Mouse (Mus musculus) embryonic facial prominence, embryonic 15.5 days (tissue): ENCODE measurements at regions not wholly inside any gene's neighbourhood (a gene's known extent, or its start where the extent isn't known, plus 50 kb on each side); places are given as distances from the start of the nearest gene placed in this dataset.

Experiments used
- ATAC-seq: fragments of 200-750 bp; cut with Nextera tagmentation; 2 replicates; pipeline ENCODE4 v1.8.0; 2017; ENCODE audit warnings: low read depth, moderate TSS enrichment; ENCODE audit not compliant: insufficient number of reproducible peaks, low FRiP score, low TSS enrichment
- H3K27ac ChIP-seq: fragments of 300-500 bp; sonication (generic); replicated peaks from 2 replicates; pipeline ENCODE4 v1.5.1; 2015; ENCODE audit warnings: mild to moderate bottlenecking, inconsistent platforms
- H3K27me3 ChIP-seq: fragments of 300-500 bp; sonication (generic); 2 replicates; pipeline ENCODE4 v1.6.1; 2015; ENCODE audit warnings: inconsistent platforms
- H3K36me3 ChIP-seq: fragments of 300-500 bp; sonication (generic); 2 replicates; pipeline ENCODE4 v1.6.1; 2015; ENCODE audit warnings: mild to moderate bottlenecking, inconsistent platforms
- H3K4me1 ChIP-seq: fragments of 300-500 bp; sonication (generic); 2 replicates; pipeline ENCODE4 v1.6.1; 2015; ENCODE audit warnings: inconsistent platforms
- H3K4me2 ChIP-seq: fragments of 300-500 bp; sonication (generic); replicated peaks from 2 replicates; pipeline ENCODE4 v1.6.1; 2015; ENCODE audit warnings: mild to moderate bottlenecking, inconsistent platforms
- H3K4me3 ChIP-seq: fragments of 300-500 bp; sonication (generic); replicated peaks from 2 replicates; pipeline ENCODE4 v1.5.1; 2015; ENCODE audit warnings: mild to moderate bottlenecking, inconsistent platforms
- H3K9ac ChIP-seq: fragments of 300-500 bp; sonication (generic); 2 replicates; pipeline ENCODE4 v1.6.1; 2015; ENCODE audit warnings: inconsistent platforms
- H3K9me3 ChIP-seq: fragments of 300-500 bp; sonication (generic); replicated peaks from 2 replicates; pipeline ENCODE4 v1.6.1; 2016; ENCODE audit warnings: inconsistent platforms
- WGBS: fragments of 180-500 bp; shearing (Covaris S2); methylation state at CpG from one replicate; pipeline ENCODE4 v1.1.7; 2015; 5-methylcytosine and 5-hydroxymethylcytosine counted together

- 84% methylated on average over 3 of the region's 3 CpGs for WGBS
- no peaks in the 10 kb centered on the region for H3K4me1 ChIP-seq
- H3K27me3 ChIP-seq = no peaks in the 10 kb centered on the region
- no peak overlapping the region for H3K9ac ChIP-seq
- H3K4me3 ChIP-seq = no peak overlapping the region
- no peak overlapping the region for H3K4me2 ChIP-seq
- no peaks in the 10 kb centered on the region for H3K9me3 ChIP-seq
- no peak for ATAC-seq
- no peak overlapping the region for H3K27ac ChIP-seq
- H3K36me3 ChIP-seq = no peaks in the 10 kb centered on the region
Observed at GRCm38 (mm10) chr1:137086766-137087165, 126.5 kb upstream of the Nr5a2 start.

GRCm38 (mm10) chr1:137083500-137083899, 123.3 kb upstream of the Nr5a2 start:
- no peak overlapping the region for H3K9ac ChIP-seq
- H3K9me3 ChIP-seq = no peaks in the 10 kb centered on the region
- no peak overlapping the region for H3K4me2 ChIP-seq
- H3K27ac ChIP-seq = no peak overlapping the region
- H3K27me3 ChIP-seq = no peaks in the 10 kb centered on the region
- no peak overlapping the region for H3K4me3 ChIP-seq
- ATAC-seq = no peak
- no peaks in the 10 kb centered on the region for H3K36me3 ChIP-seq
- no peaks in the 10 kb centered on the region for H3K4me1 ChIP-seq
- WGBS = 39% methylated on average over 1 of the region's 1 CpGs

DNA sequence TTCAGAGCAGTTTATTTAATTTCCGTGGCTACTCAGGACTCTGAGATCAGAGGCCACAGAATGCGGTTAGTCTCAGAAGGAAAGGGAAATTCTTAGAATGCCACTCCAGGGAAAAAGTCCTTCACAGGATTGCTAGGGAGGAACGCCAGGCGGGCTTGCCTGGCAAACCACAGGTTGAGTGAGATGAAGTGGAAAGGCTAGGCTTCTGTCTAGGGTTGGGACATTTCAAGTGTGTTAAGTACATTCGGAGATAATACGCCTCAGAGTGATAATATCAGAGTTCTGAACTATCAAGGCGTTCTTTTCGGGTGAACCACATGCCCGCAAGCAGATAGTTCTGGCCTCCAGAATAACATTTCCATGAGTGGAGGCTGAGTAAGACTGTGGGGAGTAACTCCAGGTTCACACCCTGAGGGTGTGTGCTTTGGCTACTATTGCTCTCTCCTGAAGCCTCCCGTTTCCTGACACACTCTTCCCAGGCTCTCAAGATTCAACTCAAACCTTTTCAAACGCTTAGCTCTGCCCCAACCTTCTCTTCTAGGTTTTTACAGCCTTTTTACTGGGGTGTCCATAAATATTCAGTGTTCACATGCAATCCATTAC, 119.3 kb upstream of the Nr5a2 start:
- 51% methylated on average over 11 of the region's 11 CpGs for WGBS

DNA sequence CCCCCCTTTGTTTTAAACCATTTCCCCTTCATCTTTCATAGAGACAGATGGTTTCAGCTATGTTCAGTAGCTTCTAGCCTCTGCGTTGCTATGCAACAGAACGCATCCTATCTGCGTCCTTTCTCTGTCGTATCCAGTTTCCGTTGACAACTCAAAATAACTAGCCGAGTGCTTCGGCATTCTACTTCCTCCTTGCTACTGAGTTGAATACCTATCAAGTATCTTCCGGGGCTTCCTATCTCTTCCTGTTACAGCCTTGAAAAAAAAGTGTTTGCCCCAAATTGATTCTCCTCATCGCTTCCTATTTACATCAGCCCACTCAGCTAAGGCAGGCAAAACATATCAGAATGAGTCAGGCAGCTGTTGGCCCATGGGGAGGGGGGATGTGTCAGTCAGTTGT, 114.5 kb upstream of the Nr5a2 start:
- Histone ChIP-seq H3K9ac (no peak overlapping the region), H3K4me1 (no peaks in the 10 kb centered on the region), H3K4me2 (0 out of 2 replicates have a peak overlapping the region, but pooled peaks have one; percentile 17), H3K27me3 (no peaks in the 10 kb centered on the region), H3K9me3 (no peaks in the 10 kb centered on the region), H3K4me3 (no peak overlapping the region), H3K27ac (no peak overlapping the region), H3K36me3 (no peaks in the 10 kb centered on the region)
- no peak for ATAC-seq
- 21% methylated on average over 9 of the region's 9 CpGs for WGBS

More for the DNA sequence above, 119.3 kb upstream of the Nr5a2 start:
- no peaks in the 10 kb centered on the region for H3K4me1 ChIP-seq
- no peak overlapping the region for H3K4me2 ChIP-seq
- no peak for ATAC-seq
- H3K36me3 ChIP-seq = no peaks in the 10 kb centered on the region
- no peaks in the 10 kb centered on the region for H3K27me3 ChIP-seq
- H3K9me3 ChIP-seq = no peaks in the 10 kb centered on the region
- no peak overlapping the region for H3K9ac ChIP-seq
- H3K4me3 ChIP-seq = no peak overlapping the region
- H3K27ac ChIP-seq = no peak overlapping the region

DNA sequence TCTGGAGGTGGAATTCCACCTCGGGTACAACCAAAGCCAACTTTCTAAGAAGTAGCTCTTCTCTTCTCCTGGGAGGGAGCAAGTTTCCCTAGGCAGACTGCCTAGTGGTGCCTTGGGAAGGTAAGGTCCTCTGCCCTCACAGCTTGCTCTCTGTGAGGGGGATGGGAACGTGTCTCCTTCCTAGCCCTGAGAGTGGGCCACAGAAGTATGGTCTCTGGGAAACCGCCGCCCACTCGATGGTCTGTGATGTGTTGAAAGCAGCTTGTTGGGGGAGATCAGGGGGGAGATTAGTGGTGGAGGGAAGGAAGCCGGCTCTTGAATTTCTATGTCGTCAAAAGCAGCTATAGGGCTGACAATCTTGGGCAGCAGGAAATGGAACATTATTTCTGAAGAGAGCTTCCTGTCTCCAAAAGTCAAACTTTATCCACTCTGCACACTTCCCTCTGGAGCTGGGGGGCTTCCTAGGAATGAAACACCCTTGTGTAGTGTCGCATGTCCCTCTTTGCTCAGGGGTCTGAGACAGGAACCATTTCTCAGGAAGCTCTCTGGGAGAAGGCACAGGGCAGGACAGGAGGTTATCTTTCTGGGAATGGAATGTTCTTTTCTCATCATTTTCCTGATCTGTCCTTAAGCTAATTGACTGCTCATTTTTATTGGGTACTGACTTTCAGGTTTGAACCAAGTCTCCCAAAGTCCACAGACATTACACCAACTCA, 113.8 kb upstream of the Nr5a2 start:
- Histone ChIP-seq H3K4me1 (no peaks in the 10 kb centered on the region), H3K4me3 (no peak overlapping the region), H3K36me3 (no peaks in the 10 kb centered on the region), H3K4me2 (no peak overlapping the region), H3K9me3 (no peaks in the 10 kb centered on the region), H3K9ac (no peak overlapping the region), H3K27ac (no peak overlapping the region), H3K27me3 (no peaks in the 10 kb centered on the region)
- no peak for ATAC-seq
- WGBS = 60% methylated on average over 8 of the region's 8 CpGs

- Histone ChIP-seq H3K4me2 (no peak overlapping the region), H3K9me3 (no peaks in the 10 kb centered on the region), H3K27ac (no peak overlapping the region), H3K9ac (no peak overlapping the region), H3K4me3 (no peak overlapping the region), H3K27me3 (no peaks in the 10 kb centered on the region), H3K4me1 (no peaks in the 10 kb centered on the region), H3K36me3 (no peaks in the 10 kb centered on the region)
- ATAC-seq = no peak; the same call in 1 of the 2 replicates
- 80% methylated on average over 4 of the region's 4 CpGs for WGBS
Observed at GRCm38 (mm10) chr1:137060914-137061313, 100.7 kb upstream of the Nr5a2 start.

- ATAC-seq = no peak
- no peaks in the 10 kb centered on the region for H3K27me3 ChIP-seq
- no peak overlapping the region for H3K9ac ChIP-seq
- no peaks in the 10 kb centered on the region for H3K36me3 ChIP-seq
- no peaks in the 10 kb centered on the region for H3K9me3 ChIP-seq
- H3K4me2 ChIP-seq = no peak overlapping the region
- H3K4me3 ChIP-seq = no peak overlapping the region
- H3K27ac ChIP-seq = no peak overlapping the region
- H3K4me1 ChIP-seq = no peaks in the 10 kb centered on the region
Observed at GRCm38 (mm10) chr1:137053134-137053533, 92.9 kb upstream of the Nr5a2 start.

- H3K9me3 ChIP-seq = no peaks in the 10 kb centered on the region
- H3K4me3 ChIP-seq = no peak overlapping the region
- no peaks in the 10 kb centered on the region for H3K4me1 ChIP-seq
- no peak overlapping the region for H3K27ac ChIP-seq
- no peak overlapping the region for H3K4me2 ChIP-seq
- no peaks in the 10 kb centered on the region for H3K36me3 ChIP-seq
- WGBS = 97% methylated on average over 13 of the region's 13 CpGs
- H3K27me3 ChIP-seq = no peaks in the 10 kb centered on the region
- no peak for ATAC-seq
- H3K9ac ChIP-seq = no peak overlapping the region
Observed at GRCm38 (mm10) chr1:137051515-137051914, 91.3 kb upstream of the Nr5a2 start.

GRCm38 (mm10) chr1:137044076-137044475, 83.8 kb upstream of the Nr5a2 start:
- ATAC-seq = no peak
- Histone ChIP-seq H3K27me3 (no peaks in the 10 kb centered on the region), H3K4me1 (no peaks in the 10 kb centered on the region), H3K9ac (no peak overlapping the region), H3K27ac (no peak overlapping the region), H3K36me3 (no peaks in the 10 kb centered on the region), H3K4me3 (no peak overlapping the region), H3K9me3 (no peaks in the 10 kb centered on the region), H3K4me2 (no peak overlapping the region)
- 82% methylated on average over 6 of the region's 6 CpGs for WGBS

- Histone ChIP-seq H3K27me3 (no peaks in the 10 kb centered on the region), H3K4me3 (no peak overlapping the region), H3K9ac (no peak overlapping the region), H3K4me2 (no peak overlapping the region), H3K9me3 (no peaks in the 10 kb centered on the region), H3K27ac (no peak overlapping the region), H3K36me3 (no peaks in the 10 kb centered on the region), H3K4me1 (no peaks in the 10 kb centered on the region)
- 74% methylated on average over 17 of the region's 17 CpGs for WGBS
- ATAC-seq = no peak
Observed at GRCm38 (mm10) chr1:137042414-137043010, 82.3 kb upstream of the Nr5a2 start.

GRCm38 (mm10) chr1:137040898-137041297, 80.7 kb upstream of the Nr5a2 start:
- no peak overlapping the region for H3K9ac ChIP-seq
- no peaks in the 10 kb centered on the region for H3K4me1 ChIP-seq
- H3K27ac ChIP-seq = no peak overlapping the region
- no peak overlapping the region for H3K4me3 ChIP-seq
- H3K36me3 ChIP-seq = no peaks in the 10 kb centered on the region
- H3K9me3 ChIP-seq = no peaks in the 10 kb centered on the region
- no peak overlapping the region for H3K4me2 ChIP-seq
- no peak; the same call in 1 of the 2 replicates for ATAC-seq
- H3K27me3 ChIP-seq = no peaks in the 10 kb centered on the region
- 64% methylated on average over 8 of the region's 8 CpGs for WGBS
